Mouse (Mus musculus) CH12.LX (cell line): ENCODE results near the gene Klk7. TPM values are rescaled to one million over a fixed set of nuclear protein-coding genes. Genes with fewer than 3 reads are reported as not detected.
A peak's percentile ranks its signal among the peaks of the same experiment; 100 is the strongest.

Source experiments
- DNase-seq: peaks from one replicate; pipeline ENCODE4 v3.0.0-alpha.2; 2013; ENCODE audit errors: extremely low read depth
- H3K27ac ChIP-seq: 2 replicates; pipeline ENCODE4 v1.5.1; 2012; ENCODE audit warnings: low read depth, mild to moderate bottlenecking, control low read depth, moderate library complexity; ENCODE audit not compliant: insufficient read depth
- H3K27me3 ChIP-seq: replicated peaks from 2 replicates; pipeline ENCODE3; 2012; ENCODE audit warnings: inconsistent platforms
- H3K36me3 ChIP-seq, 2 experiments: replicated peaks in 1 of 2; 2 replicates each; pipeline versions ENCODE3 to v1.6.1; 2012; ENCODE audit warnings: inconsistent platforms in 1 of 2, low read length in 1 of 2, mild to moderate bottlenecking in 1 of 2, mixed read lengths in 1 of 2, moderate library complexity in 1 of 2; ENCODE audit not compliant: control insufficient read depth in 1 of 2, insufficient read depth in 1 of 2
- H3K4me1 ChIP-seq, 2 experiments: 2 replicates each; pipeline ENCODE4 v1.6.1; 2012; ENCODE audit warnings: inconsistent platforms in 1 of 2, moderate library complexity in 1 of 2; ENCODE audit not compliant: insufficient read depth in 2 of 2, control insufficient read depth in 1 of 2
- H3K4me2 ChIP-seq: 2 replicates; pipeline ENCODE4 v1.6.1; 2012; ENCODE audit warnings: low read depth, mild to moderate bottlenecking, control low read depth; ENCODE audit not compliant: poor library complexity, insufficient read depth, severe bottlenecking
- H3K4me3 ChIP-seq, 3 experiments: fragments of 150-350 bp in 1 of 3; sonication (generic) in 1 of 3; replicated peaks in 1 of 3; 2 replicates each; pipeline versions ENCODE3 to v1.5.1; 2011 to 2012; ENCODE audit warnings: low read depth in 2 of 3, low read length in 2 of 3, mild to moderate bottlenecking in 2 of 3, moderate library complexity in 2 of 3, control low read depth in 1 of 3, improper control_type of control experiment in 1 of 3, inconsistent platforms in 1 of 3, mixed read lengths in 1 of 3; ENCODE audit not compliant: poor library complexity in 1 of 3
- H3K79me2 ChIP-seq: replicated peaks from 2 replicates; pipeline ENCODE4 v1.6.1; 2012; ENCODE audit warnings: mild to moderate bottlenecking, moderate library complexity; ENCODE audit not compliant: control insufficient read depth, poor library complexity, insufficient read depth, severe bottlenecking; ENCODE audit errors: extremely low read depth
- H3K9ac ChIP-seq: 2 replicates; pipeline ENCODE4 v1.6.1; 2012; ENCODE audit warnings: low read depth, mild to moderate bottlenecking, control low read depth, moderate library complexity; ENCODE audit not compliant: insufficient read depth
- H3K9me3 ChIP-seq: replicated peaks from 2 replicates; pipeline ENCODE3; 2012; ENCODE audit warnings: low read length, inconsistent platforms, mixed read lengths
- CHD2 ChIP-seq: IDR thresholded peaks from 2 replicates; pipeline ENCODE4 v1.6.1; 2011; ENCODE audit warnings: low read length, improper control_type of control experiment
- CTCF ChIP-seq, 2 experiments: IDR thresholded peaks in 1 of 2; conservative IDR thresholded peaks in 1 of 2; 2 replicates each; pipeline ENCODE4 v1.5.1; 2011 to 2012; ENCODE audit warnings: low read depth in 2 of 2, low read length in 2 of 2, improper control_type of control experiment in 1 of 2, inconsistent platforms in 1 of 2, mild to moderate bottlenecking in 1 of 2, moderate library complexity in 1 of 2
- ELF1 ChIP-seq: IDR thresholded peaks from 2 replicates; pipeline ENCODE4 v1.6.1; 2014; ENCODE audit warnings: low read depth, mild to moderate bottlenecking, inconsistent platforms, low read length, improper control_type of control experiment
- EP300 ChIP-seq: IDR thresholded peaks from 2 replicates; pipeline ENCODE4 v1.6.1; 2011; ENCODE audit warnings: low read length, improper control_type of control experiment
- ETS1 ChIP-seq: conservative IDR thresholded peaks from 2 replicates; pipeline ENCODE4 v1.6.1; 2012; ENCODE audit warnings: low read depth, mild to moderate bottlenecking, inconsistent platforms, low read length, improper control_type of control experiment, moderate library complexity
- GABPA ChIP-seq: IDR thresholded peaks from 2 replicates; pipeline ENCODE4 v1.6.1; 2012; ENCODE audit warnings: low read depth, low read length, improper control_type of control experiment, inconsistent platforms; ENCODE audit not compliant: insufficient replicate concordance
- HCFC1 ChIP-seq: IDR thresholded peaks from 2 replicates; pipeline ENCODE4 v1.6.1; 2012; ENCODE audit warnings: low read depth, mild to moderate bottlenecking, inconsistent platforms, low read length, improper control_type of control experiment
- IRF4 ChIP-seq: IDR thresholded peaks from 2 replicates; pipeline ENCODE4 v1.6.1; 2014; ENCODE audit warnings: low read depth, mild to moderate bottlenecking, inconsistent platforms, low read length, improper control_type of control experiment
- JUN ChIP-seq: IDR thresholded peaks from 2 replicates; pipeline ENCODE4 v1.6.1; 2011; ENCODE audit warnings: low read depth, mild to moderate bottlenecking, low read length, improper control_type of control experiment, moderate library complexity; ENCODE audit not compliant: insufficient read depth
- KAT2A ChIP-seq: IDR thresholded peaks from 2 replicates; pipeline ENCODE4 v1.6.1; 2012; ENCODE audit warnings: low read length, improper control_type of control experiment, inconsistent platforms; ENCODE audit not compliant: insufficient replicate concordance
- MAFK ChIP-seq: IDR thresholded peaks from 2 replicates; pipeline ENCODE4 v1.6.1; 2011; ENCODE audit warnings: low read length, improper control_type of control experiment; ENCODE audit not compliant: insufficient replicate concordance
- MYC ChIP-seq: IDR thresholded peaks from 2 replicates; pipeline ENCODE4 v1.6.1; 2011; ENCODE audit warnings: low read depth, mild to moderate bottlenecking, improper control_type of control experiment, low read length
- NELFE ChIP-seq: IDR thresholded peaks from 2 replicates; pipeline ENCODE4 v1.6.1; 2011; ENCODE audit warnings: low read depth, low read length, improper control_type of control experiment
- NRF1 ChIP-seq: IDR thresholded peaks from 2 replicates; pipeline ENCODE4 v1.6.1; 2014; ENCODE audit warnings: low read depth, mild to moderate bottlenecking, inconsistent platforms, low read length, improper control_type of control experiment, moderate library complexity
- PAX5 ChIP-seq: IDR thresholded peaks from 2 replicates; pipeline ENCODE4 v1.6.1; 2012; ENCODE audit warnings: low read length, inconsistent platforms, mixed read lengths
- POLR2A ChIP-seq: IDR thresholded peaks from 2 replicates; pipeline ENCODE4 v1.6.1; 2011; ENCODE audit warnings: low read depth, mild to moderate bottlenecking, improper control_type of control experiment, low read length
- POLR2AphosphoS2 ChIP-seq: IDR thresholded peaks from 2 replicates; pipeline ENCODE4 v1.6.1; 2011; ENCODE audit warnings: low read depth, low read length, improper control_type of control experiment
- RAD21 ChIP-seq: IDR thresholded peaks from 2 replicates; pipeline ENCODE4 v1.6.1; 2011; ENCODE audit warnings: low read depth, mild to moderate bottlenecking, low read length, improper control_type of control experiment, moderate library complexity
- RCOR1 ChIP-seq: conservative IDR thresholded peaks from 2 replicates; pipeline ENCODE4 v1.6.1; 2012; ENCODE audit warnings: low read depth, mild to moderate bottlenecking, inconsistent platforms, low read length, improper control_type of control experiment
- TCF12 ChIP-seq: IDR thresholded peaks from 2 replicates; pipeline ENCODE4 v1.6.1; 2014; ENCODE audit warnings: low read depth, mild to moderate bottlenecking, inconsistent platforms, low read length, improper control_type of control experiment
- UBTF ChIP-seq: IDR thresholded peaks from 2 replicates; pipeline ENCODE4 v1.6.1; 2012; ENCODE audit warnings: low read depth, mild to moderate bottlenecking, inconsistent platforms, low read length, improper control_type of control experiment, moderate library complexity
- USF2 ChIP-seq: conservative IDR thresholded peaks from 2 replicates; pipeline ENCODE4 v1.6.1; 2011; ENCODE audit warnings: low read depth, low read length, improper control_type of control experiment
- ZKSCAN1 ChIP-seq: IDR thresholded peaks from 2 replicates; pipeline ENCODE4 v1.6.1; 2012; ENCODE audit warnings: low read depth, inconsistent platforms, low read length, improper control_type of control experiment, borderline replicate concordance
- ZMIZ1 ChIP-seq: IDR thresholded peaks from 2 replicates; pipeline ENCODE4 v1.6.1; 2012; ENCODE audit warnings: low read depth, mild to moderate bottlenecking, inconsistent platforms, low read length, improper control_type of control experiment
- ZNF384 ChIP-seq: IDR thresholded peaks from 2 replicates; pipeline ENCODE4 v1.6.1; 2012; ENCODE audit warnings: low read depth, low read length, improper control_type of control experiment, inconsistent platforms
- dilution Hi-C: fragments of 300-500 bp; cut with MboI; formaldehyde crosslinking; loops from 2 replicates; pipeline ENCODE4 v1.14.3; 2020; ENCODE audit warnings: low sequenced_read_pairs; ENCODE audit not compliant: extremely low pct_unique_long_range_greater_than_20kb, extremely low pct_ligation_motif_present
- in situ Hi-C: fragments of 300-500 bp; cut with MboI; formaldehyde crosslinking; loops from 3 replicates; pipeline ENCODE4 v1.14.3; 2019; ENCODE audit warnings: low sequenced_read_pairs, low pct_ligation_motif_present, low pct_unique_long_range_greater_than_20kb, mixed read lengths
- polyA plus RNA-seq: library from polyadenylated mRNA; unstranded; fragments of >175 nt; gene quantifications from 2 replicates; pipeline ENCODE4 v1.2.1, GENCODE M21; 2012; ENCODE audit warnings: low read depth; ENCODE audit not compliant: insufficient read length
- total RNA-seq, 2 experiments: library from RNA; depleted of rRNA; stranded (reverse); fragments of 300-350 nt in 1 of 2; fragments of >200 nt in 1 of 2; gene quantifications; 2 replicates each; pipeline ENCODE4 v1.2.3; 2012 to 2014

Gene Klk7
- total and polyA plus RNA-seq, 3 experiments = not detected

DNA sequence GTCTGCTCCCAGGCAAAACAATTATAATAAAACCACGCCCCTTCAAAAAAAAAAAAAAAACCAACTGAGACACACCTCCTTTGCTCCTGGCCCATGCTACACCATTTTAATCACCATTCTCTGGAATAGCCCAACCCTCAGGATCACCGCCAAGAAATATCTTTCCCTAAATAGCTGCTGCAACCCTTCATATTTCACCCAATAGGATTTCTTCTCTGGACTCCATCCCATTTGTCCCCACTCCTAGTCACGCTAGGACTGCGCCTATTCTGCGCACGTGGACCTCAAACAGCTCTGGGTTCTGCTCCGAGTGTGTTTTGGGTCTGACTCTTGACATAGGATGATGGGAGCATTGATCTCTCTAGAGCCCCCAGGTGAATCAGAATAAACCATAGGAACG, 14.7 kb upstream of the Klk7 start:
- TF ChIP-seq USF2 (no peak), CHD2 (no peak), UBTF (no peak), ZKSCAN1 (no peak), HCFC1 (no peak), NRF1 (no peak), CTCF (conservative IDR thresholded peaks at IDR 0.05 in 1 of 2, IDR thresholded peaks at IDR 0.05 in 1 of 2; ENCODE audit: low read depth in 2 of 2, low read length in 2 of 2) (no peak), JUN (no peak), MYC (no peak), IRF4 (no peak), POLR2AphosphoS2 (no peak), MAFK (no peak), ZNF384 (no peak; the same call in 1 of the 2 replicates), ZMIZ1 (no peak), PAX5 (no peak), NELFE (no peak), ELF1 (no peak)
- in situ Hi-C loops (loop anchor here (25.0 kb wide), 1 partner anchor 309 kb away; the partner anchor contains the start of gene Iglon5), dilution Hi-C loops (no loop called here)
- Histone ChIP-seq H3K4me3 (peak overlapping the region in 1 of 3 experiments; percentile 72), H3K27me3 (peaks cover 88% of the 10 kb centered on the region), H3K9ac (no peak overlapping the region; the same call in 1 of the 2 replicates), H3K4me2 (peak overlapping the region; percentile 70), H3K9me3 (no peaks in the 10 kb centered on the region), H3K27ac (no peak overlapping the region), H3K4me1 (peaks cover 6 to 20% of the 10 kb centered on the region in 2 experiments), H3K36me3 (no peaks in the 10 kb centered on the region), H3K79me2 (no peaks in the 10 kb centered on the region)
- no peak for DNase-seq

DNA sequence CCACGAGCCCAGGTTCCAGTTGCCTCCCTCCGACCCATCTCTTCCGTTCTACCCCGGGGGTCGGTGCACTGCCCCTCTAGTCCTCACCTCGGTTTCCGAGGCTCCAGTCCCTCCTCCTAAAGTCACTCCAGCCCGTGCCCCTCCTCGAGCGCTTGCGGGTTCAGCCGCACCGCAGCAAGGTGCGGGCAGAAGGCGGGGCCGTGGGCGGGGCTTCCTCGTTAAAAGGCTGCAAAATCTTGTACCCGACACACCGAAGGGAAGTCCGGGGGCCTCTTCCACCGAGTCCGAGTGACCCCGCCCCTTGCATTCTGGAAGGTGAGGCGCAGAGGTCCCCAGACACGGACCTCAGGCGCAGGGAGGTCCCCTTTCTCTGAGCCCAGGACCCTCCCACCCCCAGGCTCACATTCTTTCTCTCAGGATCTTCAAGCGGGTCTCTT, 13.7 kb upstream of the Klk7 start, which contains the start of gene Klk8:
Gene Klk8, plus strand, starts transcription at position 245 of the 437 bp plus-strand sequence.
- Histone ChIP-seq H3K36me3 (peaks cover 0 to 4% of the 10 kb centered on the region in 2 experiments), H3K27ac (no peak within 1 kb of the TSS)
- TF ChIP-seq EP300 (no peak), KAT2A (no peak), HCFC1 (peak; percentile 15; the same call in 1 of the 2 replicates), GABPA (no peak), TCF12 (0 out of 2 replicates have a peak, but pooled peaks have one; percentile 29), RAD21 (no peak), ELF1 (no peak), RCOR1 (no peak), POLR2A (peak; percentile 51), ETS1 (no peak), CHD2 (no peak), JUN (no peak)
- TF ChIP-seq, all 38 proteins: peak for 3
- Histone ChIP-seq H3K4me2 (peak within 1 kb of the TSS; percentile 70), H3K4me1 (peaks cover 6 to 20% of the 10 kb centered on the region in 2 experiments), H3K9me3 (no peaks in the 10 kb centered on the region), H3K9ac (peak within 1 kb of the TSS; percentile 19; the same call in 1 of the 2 replicates), H3K79me2 (no peaks in the 10 kb centered on the region), H3K27me3 (peaks cover 86% of the 10 kb centered on the region), H3K4me3 (peak within 1 kb of the TSS; percentile 15 to 72 (median 52))
- in situ Hi-C loops = loop anchor here (25.0 kb wide), 1 partner anchor 310 kb away; the partner anchor contains the start of gene Iglon5
- DNase-seq = no peak
- dilution Hi-C loops = no loop called here
